Mouse (Mus musculus): ENCODE measurements around the gene Hist1h2bp. TPM values are rescaled to one million over a fixed set of nuclear protein-coding genes. Genes with fewer than 3 reads are reported as not detected.
"Not testable (repeated sequence)": the region's sequence is repeated elsewhere in the genome, so short reads cannot be mapped to it uniquely, and the experiment has no call there.

The Hist1h2bp gene
- polyA plus RNA-seq, 1 experiment from 2014 or later, result 2.8 TPM

GRCm38 (mm10) chr13:21784311-21784710 lies 3.0 kb upstream of the Hist1h2bp start:
- Histone ChIP-seq H3K9me3 (replicated peaks) (no peaks in the 10 kb centered on the region), H3K27me3 (no peaks in the 10 kb centered on the region), H3K27ac (replicated peaks) (peak overlapping the region; percentile 86), H3K9ac (no peak overlapping the region; the same call in 1 of the 2 replicates), H3K4me2 (replicated peaks) (peak overlapping the region; percentile 65), H3K36me3 (no peaks in the 10 kb centered on the region), H3K4me1 (peaks cover 46% of the 10 kb centered on the region), H3K4me3 (replicated peaks) (peak overlapping the region; percentile 44)
- WGBS, result 33% methylated on average over 6 of the region's 6 CpGs
- no peak for ATAC-seq (ENCODE audit: insufficient number of reproducible peaks, low FRiP score, low TSS enrichment, low read depth)

GRCm38 (mm10) chr13:21786189-21786898 lies 917 bp upstream of the Hist1h2bp start:
- H3K9ac ChIP-seq, result peak overlapping the region; percentile 31; the same call in 1 of the 2 replicates
- no peaks in the 10 kb centered on the region for H3K27me3 ChIP-seq
- H3K4me2 ChIP-seq (replicated peaks), result peak overlapping the region; percentile 53
- WGBS, result 2% methylated on average over 8 of the region's 8 CpGs
- peaks cover 38% of the 10 kb centered on the region for H3K4me1 ChIP-seq
- no peaks in the 10 kb centered on the region for H3K9me3 ChIP-seq (replicated peaks)
- H3K27ac ChIP-seq (replicated peaks), result peak overlapping the region; percentile 82
- H3K4me3 ChIP-seq (replicated peaks), result peak overlapping the region; percentile 42
- ATAC-seq (ENCODE audit: insufficient number of reproducible peaks, low FRiP score, low TSS enrichment, low read depth), result no peak
- no peaks in the 10 kb centered on the region for H3K36me3 ChIP-seq

- 13% methylated on average over 16 of the region's 21 CpGs for WGBS
- peak; percentile 2; the same call in 1 of the 2 replicates for ATAC-seq (ENCODE audit: insufficient number of reproducible peaks, low FRiP score, low TSS enrichment, low read depth)
- H3K27me3 ChIP-seq, result no peaks in the 10 kb centered on the region
- H3K36me3 ChIP-seq, result no peaks in the 10 kb centered on the region
- peak overlapping the region; percentile 53 for H3K4me2 ChIP-seq (replicated peaks)
- H3K9ac ChIP-seq, result no peak overlapping the region
- peaks cover 30% of the 10 kb centered on the region for H3K4me1 ChIP-seq
- peak overlapping the region; percentile 74 for H3K27ac ChIP-seq (replicated peaks)
- peak overlapping the region; percentile 42; the same call in 1 of the 2 replicates for H3K4me3 ChIP-seq (replicated peaks)
- H3K9me3 ChIP-seq (replicated peaks), result no peaks in the 10 kb centered on the region
These were observed 716 bp downstream of the Hist1h2bp start for GRCm38 (mm10) chr13:21787760-21788593.

- H3K27ac ChIP-seq (replicated peaks), result no peak overlapping the region
- H3K4me2 ChIP-seq (replicated peaks), result no peak overlapping the region
- no peaks in the 10 kb centered on the region for H3K36me3 ChIP-seq
- no peak for ATAC-seq (ENCODE audit: insufficient number of reproducible peaks, low FRiP score, low TSS enrichment, low read depth)
- no peaks in the 10 kb centered on the region for H3K27me3 ChIP-seq
- H3K9ac ChIP-seq, result no peak overlapping the region
- H3K4me1 ChIP-seq, result peaks cover 20% of the 10 kb centered on the region
- H3K4me3 ChIP-seq (replicated peaks), result no peak overlapping the region
- WGBS, result 59% methylated on average over 6 of the region's 6 CpGs
- H3K9me3 ChIP-seq (replicated peaks), result no peaks in the 10 kb centered on the region
These were observed 2.7 kb downstream of the Hist1h2bp start for GRCm38 (mm10) chr13:21789925-21790324.

- H3K9me3 ChIP-seq (replicated peaks), result no peaks in the 10 kb centered on the region
- 17% methylated on average over 18 of the region's 18 CpGs for WGBS
- no peaks in the 10 kb centered on the region for H3K27me3 ChIP-seq
- H3K4me3 ChIP-seq (replicated peaks), result peak overlapping the region; percentile 13; the same call in 1 of the 2 replicates
- H3K4me1 ChIP-seq, result peaks cover 19% of the 10 kb centered on the region
- H3K36me3 ChIP-seq, result no peaks in the 10 kb centered on the region
- H3K9ac ChIP-seq, result no peak overlapping the region
- no peak overlapping the region for H3K27ac ChIP-seq (replicated peaks)
- ATAC-seq (ENCODE audit: insufficient number of reproducible peaks, low FRiP score, low TSS enrichment, low read depth), result no peak
- H3K4me2 ChIP-seq (replicated peaks), result peak overlapping the region; percentile 41
These were observed 3.5 kb downstream of the Hist1h2bp start for GRCm38 (mm10) chr13:21790601-21791283.

DNA sequence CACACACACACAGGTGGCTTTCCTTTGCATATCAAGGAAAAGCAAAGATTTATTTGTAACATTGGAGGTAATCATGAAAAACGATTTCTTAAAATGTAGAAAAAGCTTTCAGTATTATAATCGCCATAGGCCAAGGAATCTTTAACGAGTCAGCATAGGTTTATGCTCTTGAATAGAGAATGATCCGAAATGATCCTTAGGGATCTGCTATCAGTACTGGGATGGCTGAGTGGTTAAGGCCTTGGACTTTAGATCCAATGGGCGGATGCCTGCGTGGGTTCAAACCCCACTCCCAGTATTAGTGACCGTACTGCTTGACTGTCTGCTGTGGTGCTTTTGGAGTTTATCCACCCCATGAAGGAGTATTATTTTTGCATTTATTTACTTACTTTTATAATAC lies 8.3 kb downstream of the Hist1h2bp start:
- Histone ChIP-seq H3K4me1 (peaks cover 5% of the 10 kb centered on the region; the same call in 1 of the 2 replicates), H3K4me2 (replicated peaks) (no peak overlapping the region)
- WGBS, result 87% methylated on average over 7 of the region's 7 CpGs

GRCm38 (mm10) chr13:21797163-21797562 lies 9.9 kb downstream of the Hist1h2bp start:
- ATAC-seq (ENCODE audit: insufficient number of reproducible peaks, low FRiP score, low TSS enrichment, low read depth); H3K9me3 ChIP-seq (replicated peaks); H3K27me3 ChIP-seq: not testable (repeated sequence)

More for the DNA sequence above, 8.3 kb downstream of the Hist1h2bp start:
- H3K9me3 ChIP-seq (replicated peaks), result no peaks in the 10 kb centered on the region
- no peaks in the 10 kb centered on the region for H3K27me3 ChIP-seq
- no peak for ATAC-seq (ENCODE audit: insufficient number of reproducible peaks, low FRiP score, low TSS enrichment, low read depth)
- no peak overlapping the region for H3K27ac ChIP-seq (replicated peaks)
- H3K36me3 ChIP-seq, result no peaks in the 10 kb centered on the region
- H3K4me3 ChIP-seq (replicated peaks), result no peak overlapping the region
- H3K9ac ChIP-seq, result no peak overlapping the region

GRCm38 (mm10) chr13:21803058-21803457 lies 15.8 kb downstream of the Hist1h2bp start:
- H3K9ac ChIP-seq; H3K36me3 ChIP-seq; H3K27me3 ChIP-seq; H3K9me3 ChIP-seq (replicated peaks); H3K4me3 ChIP-seq (replicated peaks); H3K27ac ChIP-seq (replicated peaks); H3K4me1 ChIP-seq; H3K4me2 ChIP-seq (replicated peaks): not testable (repeated sequence)
- ATAC-seq (ENCODE audit: insufficient number of reproducible peaks, low FRiP score, low TSS enrichment, low read depth), result peak; percentile 66; the same call in 1 of the 2 replicates
- WGBS, result no CpG with 5 or more reads among the region's 4 CpGs

More at GRCm38 (mm10) chr13:21797163-21797562, 9.9 kb downstream of the Hist1h2bp start:
- not testable (repeated sequence) for H3K36me3 ChIP-seq; H3K4me3 ChIP-seq (replicated peaks); H3K4me1 ChIP-seq; H3K27ac ChIP-seq (replicated peaks); H3K4me2 ChIP-seq (replicated peaks); H3K9ac ChIP-seq

- H3K36me3 ChIP-seq; H3K9ac ChIP-seq; H3K4me2 ChIP-seq (replicated peaks); H3K27me3 ChIP-seq; H3K4me1 ChIP-seq; H3K9me3 ChIP-seq (replicated peaks); H3K27ac ChIP-seq (replicated peaks); H3K4me3 ChIP-seq (replicated peaks): not testable (repeated sequence)
- ATAC-seq (ENCODE audit: insufficient number of reproducible peaks, low FRiP score, low TSS enrichment, low read depth), result peak; percentile 96
- no CpG with 5 or more reads among the region's 23 CpGs for WGBS
These were observed 22.8 kb downstream of the Hist1h2bp start, which contains the start of the genes Hist1h2bq and Hist1h2ao for GRCm38 (mm10) chr13:21810073-21810472. Hist1h2bq (minus strand) TSS chr13:21810197. Hist1h2ao (plus strand) TSS chr13:21810465.

DNA sequence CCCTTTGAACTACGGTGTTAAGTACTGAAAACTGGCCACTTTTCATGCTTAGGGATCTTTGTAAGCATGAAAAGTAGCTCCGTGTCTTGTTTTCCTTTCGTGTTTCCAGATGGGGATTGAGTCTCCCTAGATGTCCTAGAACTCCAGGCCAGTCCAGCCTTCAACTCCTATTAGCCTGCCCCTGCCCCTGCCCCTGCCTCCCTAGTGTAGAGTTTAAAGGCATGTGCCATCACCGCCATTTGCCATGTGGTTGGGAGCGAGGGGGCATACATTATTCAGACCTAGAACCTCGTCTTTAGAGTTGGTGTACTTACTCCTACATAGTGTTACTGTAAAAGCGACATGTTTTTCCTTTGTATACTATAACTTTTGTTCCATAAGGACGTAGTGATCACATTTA lies 23.8 kb downstream of the Hist1h2bp start:
- H3K36me3 ChIP-seq; H3K27ac ChIP-seq (replicated peaks); H3K27me3 ChIP-seq; H3K4me2 ChIP-seq (replicated peaks); H3K4me1 ChIP-seq; H3K4me3 ChIP-seq (replicated peaks); H3K9me3 ChIP-seq (replicated peaks); H3K9ac ChIP-seq: not testable (repeated sequence)
- no CpG with 5 or more reads among the region's 8 CpGs for WGBS
- 0 out of 2 replicates have a peak, but pooled peaks have one; percentile 23 for ATAC-seq (ENCODE audit: insufficient number of reproducible peaks, low FRiP score, low TSS enrichment, low read depth)

DNA sequence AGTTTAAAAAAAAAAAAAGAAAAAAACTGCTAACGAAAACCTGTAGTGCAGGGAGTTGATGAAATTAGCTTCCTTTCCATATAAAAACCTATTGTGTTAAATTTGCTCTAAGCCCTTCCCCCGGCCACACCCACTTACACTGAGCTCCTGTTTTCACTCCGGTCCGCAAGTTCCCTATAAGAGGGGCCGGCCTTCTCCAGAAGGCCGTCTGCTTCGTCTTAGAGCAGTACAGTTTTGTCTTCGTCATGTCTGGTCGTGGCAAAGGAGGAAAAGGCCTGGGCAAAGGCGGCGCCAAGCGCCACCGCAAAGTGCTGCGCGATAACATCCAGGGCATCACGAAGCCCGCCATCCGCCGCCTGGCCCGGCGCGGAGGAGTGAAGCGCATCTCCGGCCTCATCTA lies 24.3 kb downstream of the Hist1h2bp start, which contains the start of gene Hist1h4m:
Gene Hist1h4m (plus strand): TSS at position 208 of the 400 bp plus-strand sequence.
- not testable (repeated sequence) for H3K9ac ChIP-seq; H3K4me1 ChIP-seq; H3K36me3 ChIP-seq; H3K9me3 ChIP-seq (replicated peaks); H3K27ac ChIP-seq (replicated peaks); H3K27me3 ChIP-seq
- H3K4me3 ChIP-seq (replicated peaks), result peak within 1 kb of the TSS; percentile 16; the same call in 1 of the 2 replicates
- peak; percentile 67; the same call in 1 of the 2 replicates for ATAC-seq (ENCODE audit: insufficient number of reproducible peaks, low FRiP score, low TSS enrichment, low read depth)
- H3K4me2 ChIP-seq (replicated peaks), result peak within 1 kb of the TSS; percentile 40
- no CpG with 5 or more reads among the region's 24 CpGs for WGBS
